Comparison of ENCODE assay signal across 14 mouse cellular contexts in genomic region chr7:73646711-73647110, GRCm38 (mm10).
DNase-seq lines count a peak whose midpoint lies in the region; ATAC-seq and TF ChIP-seq lines count a peak whose summit lies in the region.
"Had no signal": no experiment of that assay in that cellular context is flagged by ENCODE, and none has a peak within 500 bp of the region (broad histone marks: within the 10 kb centered on the region; RNA-seq: fewer than 3 reads in every experiment).

No protein-coding gene starts in this region.

- no peak overlapping the region for H3K27ac ChIP-seq in lung, embryonic 14.5 days (ENCODE audit: low read depth)
- H3K27ac ChIP-seq in forebrain, embryonic 15.5 days (replicated peaks) = peak overlapping the region; percentile 89
- H3K27ac ChIP-seq in midbrain, embryonic 14.5 days (replicated peaks; ENCODE audit: low read depth, low read length) = 0 out of 2 replicates have a peak overlapping the region, but pooled peaks have one; percentile 26

- DNase-seq in lung, embryonic 14.5 days = peak; percentile 26
- no peak for DNase-seq in lung, postnatal 14 days
- DNase-seq in R1 (ENCODE audit: low read depth, low spot score) = peak; percentile 67
- DNase-seq in midbrain, embryonic 14.5 days = peak; percentile 58
- DNase-seq in testis, postnatal 10 days (ENCODE audit: low spot score) = no peak
- DNase-seq in kidney, postnatal 10 days = no peak
- no peak for DNase-seq in thymus, postnatal 36 days
- DNase-seq: gastrocnemius, postnatal 36 days; kidney, adult 18-20 months; lung, adult 2 months; retina, postnatal 1 day had no signal

- H3K9me3 ChIP-seq in lung, embryonic 14.5 days (ENCODE audit: low read depth, low read length) = no peaks in the 10 kb centered on the region
- H3K9me3 ChIP-seq in forebrain, embryonic 15.5 days = no peaks in the 10 kb centered on the region
- no peaks in the 10 kb centered on the region for H3K9me3 ChIP-seq in midbrain, embryonic 14.5 days (ENCODE audit: control insufficient read depth, low read length)

- no peak for ATAC-seq in lung, embryonic 14.5 days (ENCODE audit: insufficient read depth)
- peak; percentile 77 for ATAC-seq in forebrain, embryonic 15.5 days (replicated peaks)
- ATAC-seq in midbrain, embryonic 14.5 days (ENCODE audit: low FRiP score, low TSS enrichment) = peak; percentile 59
- ATAC-seq: activated CD4-positive, CD25-positive, alpha-beta regulatory T cell, adult 4 months had no signal

- H3K4me3 ChIP-seq in lung, embryonic 14.5 days (ENCODE audit: low read depth, low read length) = no peak overlapping the region
- H3K4me3 ChIP-seq in forebrain, embryonic 15.5 days = no peak overlapping the region
- no peak overlapping the region for H3K4me3 ChIP-seq in midbrain, embryonic 14.5 days (replicated peaks; ENCODE audit: low read depth, low read length)
- H3K4me3 ChIP-seq: erythroblast, embryonic 14.5 days had no signal

- no peak overlapping the region for H3K9ac ChIP-seq in lung, embryonic 14.5 days
- H3K9ac ChIP-seq in forebrain, embryonic 15.5 days (replicated peaks) = no peak overlapping the region
- no peak overlapping the region for H3K9ac ChIP-seq in midbrain, embryonic 14.5 days (replicated peaks; ENCODE audit: low read length)

- no peak overlapping the region for H3K4me2 ChIP-seq in lung, embryonic 14.5 days
- H3K4me2 ChIP-seq in forebrain, embryonic 15.5 days (replicated peaks) = no peak overlapping the region
- H3K4me2 ChIP-seq in midbrain, embryonic 14.5 days (ENCODE audit: low read length) = no peak overlapping the region

- TF ChIP-seq CTCF in lung, embryonic 14.5 days (IDR thresholded peaks at IDR 0.05; ENCODE audit: low read depth) = no peak

- no peaks in the 10 kb centered on the region for H3K27me3 ChIP-seq in lung, embryonic 14.5 days (ENCODE audit: insufficient read depth, low read length)
- H3K27me3 ChIP-seq in forebrain, embryonic 15.5 days = no peaks in the 10 kb centered on the region
- H3K27me3 ChIP-seq in midbrain, embryonic 14.5 days (ENCODE audit: control insufficient read depth, insufficient read depth, low read length) = no peaks in the 10 kb centered on the region

- no peaks in the 10 kb centered on the region for H3K36me3 ChIP-seq in lung, embryonic 14.5 days (ENCODE audit: insufficient read depth)
- H3K36me3 ChIP-seq in forebrain, embryonic 15.5 days = no peaks in the 10 kb centered on the region
- no peaks in the 10 kb centered on the region for H3K36me3 ChIP-seq in midbrain, embryonic 14.5 days (ENCODE audit: control insufficient read depth, insufficient read depth, low read length)

- H3K4me1 ChIP-seq in lung, embryonic 14.5 days (ENCODE audit: insufficient read depth) = no peaks in the 10 kb centered on the region
- H3K4me1 ChIP-seq in forebrain, embryonic 15.5 days = peaks cover 32% of the 10 kb centered on the region
- H3K4me1 ChIP-seq in midbrain, embryonic 14.5 days (ENCODE audit: control insufficient read depth, insufficient read depth, low read length) = peaks cover 5% of the 10 kb centered on the region; the same call in 1 of the 2 replicates

- WGBS in lung, embryonic 14.5 days = 52% methylated on average over 5 of the region's 5 CpGs
- WGBS in forebrain, embryonic 15.5 days = 28% methylated on average over 5 of the region's 5 CpGs
- 34% methylated on average over 5 of the region's 5 CpGs for WGBS in midbrain, embryonic 14.5 days

Comparison
In these comparisons a context has a peak if more than half of its experiments do, and no peak if none do; other contexts are left out.
1. DNase-seq: peak in lung, embryonic 14.5 days (single experiment), R1 (single experiment) and midbrain, embryonic 14.5 days (single experiment); none in lung, postnatal 14 days (single experiment), testis, postnatal 10 days (single experiment), kidney, postnatal 10 days (single experiment) and thymus, postnatal 36 days (0 of 2).